Mouse (Mus musculus) hematopoietic stem cell, adult 5-6 weeks (primary cell): Measurements from ENCODE around the gene Crxos. TPM values are rescaled to one million over a fixed set of nuclear protein-coding genes. Genes with fewer than 3 reads are reported as not detected.

Source experiments
- ATAC-seq, 2 experiments: fragments of 125-278 bp in 1 of 2; replicated peaks in 1 of 2; 2 replicates each; pipeline ENCODE4 v1.8.0; 2016 to 2017; ENCODE audit warnings: inconsistent platforms in 2 of 2, mild to moderate bottlenecking in 2 of 2, moderate number of reproducible peaks in 2 of 2, low read depth in 1 of 2, moderate TSS enrichment in 1 of 2; ENCODE audit not compliant: low FRiP score in 2 of 2, poor library complexity in 2 of 2, severe bottlenecking in 2 of 2, insufficient read depth in 1 of 2, low TSS enrichment in 1 of 2
- total RNA-seq: library from RNA; stranded (forward); fragments of 172-1452, 232-1000 nt; gene quantifications from 2 replicates; pipeline ENCODE4 v1.2.3, GENCODE M21; 2017

Crxos gene
- total RNA-seq, 1 experiment from 2014 or later: not detected

DNA sequence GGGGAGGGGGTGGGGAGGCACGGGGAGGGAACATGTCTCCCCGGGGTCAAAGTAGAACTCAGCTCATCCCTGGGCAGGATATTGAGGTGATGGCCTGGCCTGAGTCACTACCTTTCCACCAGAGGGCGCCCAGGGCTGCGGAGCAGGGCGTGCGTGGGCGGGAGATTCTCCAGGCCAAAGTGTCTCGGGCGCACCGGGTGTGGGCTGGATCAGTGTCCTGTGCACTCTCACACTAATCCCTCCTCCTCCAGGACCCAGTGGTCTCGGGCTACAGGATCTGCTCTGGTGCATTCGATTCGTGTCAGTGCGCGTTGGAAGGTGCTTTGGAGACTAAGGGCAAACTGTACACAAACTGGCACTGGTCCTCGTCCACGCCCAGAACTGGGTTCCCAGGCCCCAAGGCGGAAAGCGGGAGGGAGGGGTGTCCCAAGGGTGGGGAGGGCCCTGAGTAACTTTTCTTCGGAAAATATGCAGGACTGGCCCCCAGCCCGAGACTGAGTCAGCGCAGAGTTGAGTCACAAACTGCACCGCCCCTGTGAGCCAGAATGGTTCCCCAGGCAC is 66.0 kb downstream of the Crxos start:
- peak; percentile 58 to 60 for ATAC-seq

DNA sequence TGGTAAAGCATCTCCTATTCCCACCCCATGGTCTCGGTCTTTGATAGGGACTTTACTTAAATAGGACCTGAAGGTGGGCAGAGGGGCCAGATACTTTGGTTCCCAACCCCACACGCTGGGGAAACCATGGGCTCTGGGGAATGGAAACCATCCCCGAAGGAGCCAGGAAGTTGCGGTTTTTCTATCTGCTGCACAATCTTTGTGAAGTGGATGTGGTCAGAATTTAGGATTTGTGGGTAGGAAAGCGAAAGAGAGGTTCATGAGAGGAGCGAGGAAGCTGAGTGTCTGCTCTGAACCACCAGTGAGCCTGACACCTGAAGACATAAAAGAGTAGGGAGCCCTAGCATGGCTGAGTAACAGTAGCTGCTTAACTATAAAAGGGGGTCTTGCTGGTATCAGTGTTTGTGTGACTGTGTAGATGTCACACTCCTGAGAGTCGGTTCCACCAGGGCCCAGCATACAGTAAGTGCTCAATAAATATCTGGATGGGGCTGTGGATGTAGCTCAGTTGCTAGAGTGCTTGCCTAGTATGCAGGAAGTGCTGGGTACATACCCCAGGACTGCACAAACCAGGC is 66.9 kb downstream of the Crxos start:
- ATAC-seq: peak; percentile 18 to 19; a peak in 1 of 4 replicates

DNA sequence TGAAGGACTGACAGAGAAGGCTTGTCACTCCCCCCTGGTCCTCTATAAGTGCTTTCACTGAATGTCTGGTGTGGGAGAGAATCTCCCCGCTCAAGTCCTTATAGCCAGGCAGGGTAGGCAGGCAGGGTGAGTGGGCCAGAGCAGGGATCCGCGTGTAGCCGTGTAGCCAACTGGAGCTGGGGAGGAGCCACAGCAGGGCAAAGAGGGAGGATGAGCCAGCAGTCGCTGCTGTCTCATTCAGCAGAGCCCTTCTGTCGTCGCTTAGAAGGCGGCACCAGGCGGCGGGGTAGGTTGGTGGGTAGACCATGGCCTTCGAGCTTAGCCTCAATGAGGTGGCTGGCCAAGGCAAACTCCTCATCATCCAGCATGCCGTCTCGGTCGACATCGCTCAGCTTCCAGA is 67.6 kb downstream of the Crxos start:
- no peak for ATAC-seq

DNA sequence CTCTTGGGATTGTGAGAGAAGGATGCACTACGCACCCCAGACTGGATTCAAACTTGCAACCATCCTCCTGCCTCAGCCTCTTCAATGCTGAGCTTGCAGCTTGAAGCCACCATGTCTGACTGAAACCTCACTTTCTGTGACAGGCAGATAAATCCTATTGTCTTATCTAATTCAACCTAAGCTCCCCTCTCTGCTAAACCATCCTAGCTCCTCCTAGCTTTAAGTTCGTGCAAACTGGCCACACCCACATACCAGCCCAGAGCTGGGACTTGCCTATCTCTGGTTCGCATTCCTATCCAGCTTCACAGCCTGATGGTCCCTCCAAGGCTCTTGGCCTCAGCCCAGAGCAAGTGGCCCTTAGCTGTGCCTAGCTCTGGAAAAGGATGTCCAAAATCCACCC is 70.0 kb downstream of the Crxos start:
- no peak for ATAC-seq

Other genes starting within 250 kb of the Crxos start
- gene Obox3, start 242.7 kb upstream of the Crxos start, total RNA-seq: not detected in 2 replicates
- not detected in 2 replicates for gene Obox5, start 132.5 kb upstream of the Crxos start, total RNA-seq
- not detected in 2 replicates for gene Obox6, start 42.9 kb upstream of the Crxos start, total RNA-seq
- not detected in 2 replicates for gene Crx, start 2.6 kb upstream of the Crxos start, total RNA-seq
- 49.4 and 91.1 TPM in 2 replicates for gene Selenow, start 39.8 kb downstream of the Crxos start, total RNA-seq
- gene Nop53, start 63.5 kb downstream of the Crxos start, total RNA-seq: 279 and 439 TPM in 2 replicates
- gene Ehd2, start 85.0 kb downstream of the Crxos start, total RNA-seq: 0.15 and 0.56 TPM in 2 replicates
- gene Bicra, start 165.3 kb downstream of the Crxos start, total RNA-seq: 1.0 and 1.2 TPM in 2 replicates
- not detected in 2 replicates for gene Zfp541, start 179.2 kb downstream of the Crxos start, total RNA-seq
- 44.4 and 53.9 TPM in 2 replicates for gene Napa, start 215.8 kb downstream of the Crxos start, total RNA-seq
- gene Kptn, start 237.3 kb downstream of the Crxos start, total RNA-seq: 13.8 and 14.8 TPM in 2 replicates
- not detected in 2 replicates for gene Slc8a2, start 247.2 kb downstream of the Crxos start, total RNA-seq